Mouse (Mus musculus) intestine, postnatal 0 days (tissue): ENCODE data around the gene Bach1. TPM values are rescaled to one million over a fixed set of nuclear protein-coding genes. Genes with fewer than 3 reads are reported as not detected.

Experiments used
- ATAC-seq: fragments of 200-750 bp; cut with Nextera tagmentation; 2 replicates; pipeline ENCODE4 v1.8.0; 2017; ENCODE audit warnings: mild to moderate bottlenecking, moderate TSS enrichment, moderate library complexity
- H3K27ac ChIP-seq: fragments of 300-500 bp; sonication (generic); 2 replicates; pipeline ENCODE4 v1.5.1; 2014; ENCODE audit warnings: mild to moderate bottlenecking, low read depth, low read length, moderate library complexity
- H3K27me3 ChIP-seq: fragments of 300-500 bp; sonication (generic); replicated peaks from 2 replicates; pipeline ENCODE4 v1.6.1; 2014; ENCODE audit warnings: low read length, mixed read lengths; ENCODE audit not compliant: control insufficient read depth, insufficient read depth
- H3K36me3 ChIP-seq: fragments of 300-500 bp; sonication (generic); 2 replicates; pipeline ENCODE4 v1.6.1; 2014; ENCODE audit warnings: mild to moderate bottlenecking, moderate library complexity; ENCODE audit not compliant: control insufficient read depth, insufficient read depth
- H3K4me1 ChIP-seq: fragments of 300-500 bp; sonication (generic); replicated peaks from 2 replicates; pipeline ENCODE4 v1.6.1; 2014; ENCODE audit warnings: antibody characterized with exemption, low read length, mixed read lengths; ENCODE audit not compliant: control insufficient read depth, insufficient read depth
- H3K4me2 ChIP-seq: fragments of 300-500 bp; sonication (generic); replicated peaks from 2 replicates; pipeline ENCODE4 v1.6.1; 2014; ENCODE audit warnings: low read depth, mild to moderate bottlenecking, moderate library complexity
- H3K4me3 ChIP-seq: fragments of 300-500 bp; sonication (generic); 2 replicates; pipeline ENCODE4 v1.5.1; 2014; ENCODE audit warnings: low read depth, low read length
- H3K9ac ChIP-seq: fragments of 300-500 bp; sonication (generic); 2 replicates; pipeline ENCODE4 v1.6.1; 2014; ENCODE audit warnings: mild to moderate bottlenecking, low read depth, low read length
- H3K9me3 ChIP-seq: fragments of 300-500 bp; sonication (generic); 2 replicates; pipeline ENCODE4 v1.6.1; 2016; ENCODE audit warnings: mixed run types; ENCODE audit not compliant: control insufficient read depth
- CTCF ChIP-seq: sonication (generic); IDR thresholded peaks from 2 replicates; pipeline ENCODE4 v1.5.1; 2016; ENCODE audit warnings: low read depth, mild to moderate bottlenecking, control low read depth, antibody characterized with exemption, moderate library complexity
- WGBS: fragments of 180-500 bp; shearing (Covaris S2); extraction: QIAGEN DNeasy Blood & Tissue Kit; methylation state at CpG from one replicate; pipeline ENCODE4 v1.1.7; 2014; 5-methylcytosine and 5-hydroxymethylcytosine counted together
- polyA plus RNA-seq: library from polyadenylated mRNA; unstranded; fragments of >200 nt; fragmentation: Nextera tagmentation; extraction: Ambion mirVana; gene quantifications from 2 replicates; pipeline ENCODE4 v1.2.1, GENCODE M21; 2015

Bach1 gene
- polyA plus RNA-seq, 1 experiment from 2014 or later: 21.3 TPM

GRCm38 (mm10) chr16:87777373-87777772, 78.6 kb downstream of the Bach1 start:
- Histone ChIP-seq H3K27me3 (no peaks in the 10 kb centered on the region), H3K27ac (no peak overlapping the region), H3K4me2 (no peak overlapping the region), H3K36me3 (no peaks in the 10 kb centered on the region), H3K4me1 (0 out of 2 replicates have a peak, but pooled peaks cover 4% of the 10 kb centered on the region), H3K4me3 (no peak overlapping the region), H3K9ac (no peak overlapping the region), H3K9me3 (no peaks in the 10 kb centered on the region)
- 83% methylated on average over 4 of the region's 4 CpGs for WGBS
- TF ChIP-seq CTCF: no peak
- no peak for ATAC-seq

- H3K4me2 ChIP-seq: no peak overlapping the region
- no peaks in the 10 kb centered on the region for H3K27me3 ChIP-seq
- TF ChIP-seq CTCF: no peak
- H3K4me1 ChIP-seq: no peaks in the 10 kb centered on the region
- H3K27ac ChIP-seq: no peak overlapping the region
- no peak overlapping the region for H3K9ac ChIP-seq
- no peaks in the 10 kb centered on the region for H3K9me3 ChIP-seq
- no peak for ATAC-seq
- H3K36me3 ChIP-seq: no peaks in the 10 kb centered on the region
- H3K4me3 ChIP-seq: no peak overlapping the region
- WGBS: 43% methylated on average over 7 of the region's 7 CpGs
Observed at GRCm38 (mm10) chr16:87781637-87782036, 82.9 kb downstream of the Bach1 start.

Other genes with a start within 250 kb of the Bach1 start
- gene Usp16, start 244.2 kb upstream of the Bach1 start, polyA plus RNA-seq: 38.1 and 39.5 TPM in 2 replicates
- 156 and 157 TPM in 2 replicates for gene Cct8, start 203.1 kb upstream of the Bach1 start, polyA plus RNA-seq
- 0.35 and 0.43 TPM in 2 replicates for gene Map3k7cl, start 145.6 kb upstream of the Bach1 start, polyA plus RNA-seq